Mouse (Mus musculus): ENCODE data around the gene Nkg7.

DNA sequence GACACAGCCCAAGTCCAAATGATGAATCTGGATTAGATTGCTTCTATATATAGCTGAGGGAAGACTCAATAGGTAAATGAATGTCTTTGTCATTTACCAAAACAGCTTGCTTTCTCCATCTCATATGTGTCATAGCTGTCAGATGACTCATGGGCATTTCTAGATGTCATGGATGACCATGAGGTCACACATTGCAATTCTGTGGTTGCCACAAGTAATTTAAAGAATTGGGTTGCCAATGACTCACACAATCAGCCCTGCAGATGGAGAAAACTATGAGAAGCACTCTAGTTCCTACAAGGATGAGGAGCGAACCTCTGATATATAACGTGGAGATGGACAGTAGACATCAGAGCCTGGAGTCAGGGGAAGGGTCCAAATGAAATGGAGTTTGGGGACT is 37.4 kb upstream of the Nkg7 start:
- no peak for TF ChIP-seq CTCF (IDR thresholded peaks at IDR 0.05; ENCODE audit: control insufficient read depth, insufficient read depth, insufficient read length)
- TF ChIP-seq CEBPB (IDR thresholded peaks at IDR 0.05; ENCODE audit: low read depth), result peak; percentile 51
